Comparison of ENCODE assay signal across 8 mouse cellular contexts in genomic region chr6:149010766-149011301, GRCm38 (mm10).
DNase-seq lines count a peak whose midpoint lies in the region; TF ChIP-seq lines count a peak whose summit lies in the region.

No protein-coding gene starts in this region.

- intact Hi-C loops in left cerebral cortex, adult 2 months (cut with DNase I), result loop anchor here (1.0 kb wide), 2 partner anchors 108 to 112 kb away; no protein-coding TSS in a partner anchor
- intact Hi-C loops in left cerebral cortex, postnatal 36 days (cut with DNase I), result loop anchor here (2.0 kb wide), 1 partner anchor 110 kb away; no protein-coding TSS in a partner anchor

- no peak overlapping the region for H3K4me3 ChIP-seq in left cerebral cortex, adult 2 months

- TF ChIP-seq CTCF in left cerebral cortex, adult 2 months (IDR thresholded peaks at IDR 0.05), result peak; percentile 65

- H3K27ac ChIP-seq in left cerebral cortex, adult 2 months, result no peak overlapping the region

- peak; percentile 17 for DNase-seq in cerebellum, adult 9-10 months
- DNase-seq in cerebellum, postnatal 4 days (ENCODE audit: low spot score in 2 of 2), result no peak
- DNase-seq in left cerebral cortex, adult 2 months (ENCODE audit: extremely low spot score in 1 of 2, low spot score in 2 of 2), result no peak
- no peak for DNase-seq in left cerebral cortex, postnatal 36 days (ENCODE audit: low spot score in 2 of 2)
- DNase-seq in ZHBTc4 (ENCODE audit: low read depth, low spot score), result peak; percentile 71
- peak; percentile 19 for DNase-seq in large intestine, adult 2 months (ENCODE audit: low read depth, low spot score)
- DNase-seq in testis, postnatal 14 days (ENCODE audit: low spot score), result no peak
- DNase-seq in cerebellum, adult 11-12 months, result no peak

Comparison
In these comparisons a context has a peak if more than half of its experiments do, and no peak if none do; other contexts are left out.
1. DNase-seq: peak in cerebellum, adult 9-10 months (single experiment), ZHBTc4 (single experiment) and large intestine, adult 2 months (single experiment); none in cerebellum, postnatal 4 days (0 of 2), left cerebral cortex, adult 2 months (0 of 2), left cerebral cortex, postnatal 36 days (0 of 2), testis, postnatal 14 days (single experiment) and cerebellum, adult 11-12 months (single experiment).